Mouse (Mus musculus) small intestine, adult 2 months (tissue): Measurements from ENCODE around the gene Lypd4. TPM values are rescaled to one million over a fixed set of nuclear protein-coding genes. Genes with fewer than 3 reads are reported as not detected.
"Not testable (repeated sequence)": the region's sequence is repeated elsewhere in the genome, so short reads cannot be mapped to it uniquely, and the experiment has no call there.

Experiments
- H3K27ac ChIP-seq: fragments of 200-500 bp; 2 replicates; pipeline ENCODE4 v1.5.1; 2012; ENCODE audit warnings: low read depth, low read length, control low read depth, inconsistent platforms; ENCODE audit not compliant: insufficient read depth
- H3K27me3 ChIP-seq: fragments of 200-500 bp; 2 replicates; pipeline ENCODE4 v1.6.1; 2012; ENCODE audit warnings: mild to moderate bottlenecking, moderate library complexity, low read length, inconsistent platforms; ENCODE audit not compliant: control insufficient read depth, insufficient read depth
- H3K36me3 ChIP-seq: fragments of 200-500 bp; 2 replicates; pipeline ENCODE4 v1.6.1; 2012; ENCODE audit warnings: mild to moderate bottlenecking, low read length, control low read depth, inconsistent platforms; ENCODE audit not compliant: control insufficient read depth, insufficient read depth
- H3K4me1 ChIP-seq: fragments of 200-500 bp; 2 replicates; pipeline ENCODE4 v1.6.1; 2012; ENCODE audit warnings: low read length, inconsistent platforms, mixed read lengths; ENCODE audit not compliant: control insufficient read depth, insufficient read depth, insufficient read length
- H3K4me3 ChIP-seq: fragments of 200-500 bp; 2 replicates; pipeline ENCODE4 v1.5.1; 2012; ENCODE audit warnings: low read depth, mild to moderate bottlenecking, control low read depth, inconsistent platforms, low read length, moderate library complexity
- CTCF ChIP-seq: fragments of 200-500 bp; IDR thresholded peaks from 2 replicates; pipeline ENCODE4 v1.5.1; 2012; ENCODE audit warnings: low read depth, mild to moderate bottlenecking, control low read depth, inconsistent platforms, low read length, moderate library complexity, mixed read lengths; ENCODE audit not compliant: insufficient replicate concordance, insufficient read length; ENCODE audit errors: extremely low read depth
- POLR2A ChIP-seq: fragments of 200-500 bp; IDR thresholded peaks from 2 replicates; pipeline ENCODE4 v1.6.1; 2012; ENCODE audit warnings: low read depth, mild to moderate bottlenecking, control low read depth, inconsistent platforms, low read length, moderate library complexity
- WGBS: fragments of 180-500 bp; shearing (Covaris S2); methylation state at CpG from one replicate; pipeline ENCODE4 v1.1.7; 2018; 5-methylcytosine and 5-hydroxymethylcytosine counted together
- polyA plus RNA-seq: library from polyadenylated mRNA; depleted of rRNA; stranded (reverse); fragments of >200 nt; gene quantifications from 2 replicates; pipeline ENCODE4 v1.2.3, GENCODE M21; 2012

Lypd4 gene
- polyA plus RNA-seq, 1 experiment: not detected

GRCm38 (mm10) chr7:24856460-24857120 is 13.2 kb downstream of the Lypd4 start:
- no peaks in the 10 kb centered on the region for H3K36me3 ChIP-seq
- TF ChIP-seq POLR2A (no peak), CTCF (no peak)
- no peak overlapping the region for H3K27ac ChIP-seq
- H3K4me3 ChIP-seq: no peak overlapping the region
- H3K27me3 ChIP-seq: no peaks in the 10 kb centered on the region
- H3K4me1 ChIP-seq: no peaks in the 10 kb centered on the region
- WGBS: 53% methylated on average over 6 of the region's 6 CpGs

- no peak for TF ChIP-seq POLR2A
- TF ChIP-seq CTCF: no peak
- H3K27ac ChIP-seq: no peak overlapping the region
- no peaks in the 10 kb centered on the region for H3K36me3 ChIP-seq
- no peak overlapping the region for H3K4me3 ChIP-seq
- 47% methylated on average over 7 of the region's 7 CpGs for WGBS
- peaks cover 2% of the 10 kb centered on the region; the same call in 1 of the 2 replicates for H3K4me1 ChIP-seq
- no peaks in the 10 kb centered on the region for H3K27me3 ChIP-seq
Measured at GRCm38 (mm10) chr7:24853695-24854094, 16.0 kb downstream of the Lypd4 start.

GRCm38 (mm10) chr7:24853233-24853563 is 16.5 kb downstream of the Lypd4 start:
- H3K4me1 ChIP-seq: peaks cover 2% of the 10 kb centered on the region; the same call in 1 of the 2 replicates

GRCm38 (mm10) chr7:24852557-24853232 is 17.0 kb downstream of the Lypd4 start:
- H3K36me3 ChIP-seq: no peaks in the 10 kb centered on the region
- H3K27ac ChIP-seq: no peak overlapping the region
- no peak for TF ChIP-seq POLR2A
- no peak for TF ChIP-seq CTCF
- peaks cover 2% of the 10 kb centered on the region; the same call in 1 of the 2 replicates for H3K4me1 ChIP-seq
- no peak overlapping the region for H3K4me3 ChIP-seq
- no peaks in the 10 kb centered on the region for H3K27me3 ChIP-seq
- WGBS: 64% methylated on average over 8 of the region's 8 CpGs

More at GRCm38 (mm10) chr7:24853233-24853563, 16.5 kb downstream of the Lypd4 start:
- Histone ChIP-seq H3K27me3 (no peaks in the 10 kb centered on the region), H3K4me3 (no peak overlapping the region), H3K36me3 (no peaks in the 10 kb centered on the region), H3K27ac (no peak overlapping the region)
- TF ChIP-seq POLR2A (no peak), CTCF (no peak)

- no peaks in the 10 kb centered on the region for H3K27me3 ChIP-seq
- H3K4me1 ChIP-seq: peaks cover 2% of the 10 kb centered on the region; the same call in 1 of the 2 replicates
- no peak overlapping the region for H3K4me3 ChIP-seq
- 72% methylated on average over 5 of the region's 5 CpGs for WGBS
- TF ChIP-seq CTCF (no peak), POLR2A (no peak)
- H3K36me3 ChIP-seq: no peaks in the 10 kb centered on the region
- H3K27ac ChIP-seq: no peak overlapping the region
Measured at GRCm38 (mm10) chr7:24851596-24852325, 18.0 kb downstream of the Lypd4 start.

GRCm38 (mm10) chr7:24850899-24851303 is 18.8 kb downstream of the Lypd4 start:
- TF ChIP-seq POLR2A: no peak
- TF ChIP-seq CTCF: no peak
- WGBS: 10% methylated on average over 6 of the region's 6 CpGs
- peaks cover 2% of the 10 kb centered on the region; the same call in 1 of the 2 replicates for H3K4me1 ChIP-seq
- H3K36me3 ChIP-seq: no peaks in the 10 kb centered on the region
- no peak overlapping the region for H3K4me3 ChIP-seq
- no peaks in the 10 kb centered on the region for H3K27me3 ChIP-seq
- H3K27ac ChIP-seq: no peak overlapping the region

GRCm38 (mm10) chr7:24850162-24850561 is 19.6 kb downstream of the Lypd4 start:
- no peak for TF ChIP-seq POLR2A
- WGBS: 47% methylated on average over 5 of the region's 5 CpGs
- Histone ChIP-seq H3K27ac (no peak overlapping the region), H3K36me3 (no peaks in the 10 kb centered on the region), H3K4me3 (no peak overlapping the region), H3K4me1 (peaks cover 2% of the 10 kb centered on the region; the same call in 1 of the 2 replicates), H3K27me3 (no peaks in the 10 kb centered on the region)

GRCm38 (mm10) chr7:24846576-24846975 is 23.2 kb downstream of the Lypd4 start:
- not testable (repeated sequence) for H3K4me3 ChIP-seq, H3K27ac ChIP-seq, H3K36me3 ChIP-seq, H3K4me1 ChIP-seq, H3K27me3 ChIP-seq
- WGBS: 15% methylated on average over 2 of the region's 2 CpGs
